Mouse (Mus musculus) E14TG2a.4 (cell line): ENCODE measurements at regions not wholly inside any gene's neighbourhood (a gene's known extent, or its start where the extent isn't known, plus 50 kb on each side); places are given as distances from the start of the nearest gene placed in this dataset.

Experiments used
- H3K27me3 ChIP-seq: 2 replicates; pipeline ENCODE4 v1.6.1; 2014; ENCODE audit warnings: low read length, control low read depth; ENCODE audit not compliant: insufficient read depth
- H3K36me3 ChIP-seq: 2 replicates; pipeline ENCODE4 v1.6.1; 2014; ENCODE audit warnings: low read length, control low read depth; ENCODE audit not compliant: insufficient read depth
- H3K4me1 ChIP-seq: replicated peaks from 2 replicates; pipeline ENCODE4 v1.6.1; 2014; ENCODE audit warnings: low read depth, low read length, control low read depth
- H3K4me3 ChIP-seq: replicated peaks from 2 replicates; pipeline ENCODE4 v1.5.1; 2014; ENCODE audit warnings: mild to moderate bottlenecking, low read length
- H3K9me3 ChIP-seq: 2 replicates; pipeline ENCODE4 v1.6.1; 2014; ENCODE audit warnings: low read length, control low read depth
- CTCF ChIP-seq: conservative IDR thresholded peaks from 2 replicates; pipeline ENCODE4 v1.5.1; 2014; ENCODE audit warnings: low read length
- NANOG ChIP-seq: IDR thresholded peaks from 2 replicates; pipeline ENCODE4 v1.6.1; 2014; ENCODE audit warnings: borderline replicate concordance, low read length, mixed read lengths
- POU5F1 ChIP-seq: IDR thresholded peaks from 2 replicates; pipeline ENCODE4 v1.6.1; 2014; ENCODE audit warnings: low read length, borderline replicate concordance

- TF ChIP-seq CTCF, result no peak
- TF ChIP-seq POU5F1, result no peak
- no peak for TF ChIP-seq NANOG
- H3K36me3 ChIP-seq, result no peaks in the 10 kb centered on the region
- H3K27me3 ChIP-seq, result no peaks in the 10 kb centered on the region
- H3K4me3 ChIP-seq, result no peak overlapping the region
- no peaks in the 10 kb centered on the region for H3K9me3 ChIP-seq
- H3K4me1 ChIP-seq, result no peaks in the 10 kb centered on the region
Observed at GRCm38 (mm10) chr17:51362801-51363200, 183.6 kb upstream of the Tbc1d5 start.

GRCm38 (mm10) chr17:51362271-51362670, 183.1 kb upstream of the Tbc1d5 start:
- Histone ChIP-seq H3K27me3 (no peaks in the 10 kb centered on the region), H3K4me1 (no peaks in the 10 kb centered on the region), H3K36me3 (no peaks in the 10 kb centered on the region), H3K4me3 (no peak overlapping the region), H3K9me3 (no peaks in the 10 kb centered on the region)
- TF ChIP-seq NANOG (no peak), POU5F1 (no peak), CTCF (no peak)

- H3K36me3 ChIP-seq, result no peaks in the 10 kb centered on the region
- no peak overlapping the region for H3K4me3 ChIP-seq
- TF ChIP-seq POU5F1, result no peak
- no peak for TF ChIP-seq CTCF
- no peaks in the 10 kb centered on the region for H3K4me1 ChIP-seq
- no peaks in the 10 kb centered on the region for H3K9me3 ChIP-seq
- no peaks in the 10 kb centered on the region for H3K27me3 ChIP-seq
Observed at GRCm38 (mm10) chr17:51358362-51358739, 179.2 kb upstream of the Tbc1d5 start.

- TF ChIP-seq NANOG, result no peak
- no peak for TF ChIP-seq POU5F1
- no peak for TF ChIP-seq CTCF
- Histone ChIP-seq H3K9me3 (no peaks in the 10 kb centered on the region), H3K4me1 (no peaks in the 10 kb centered on the region), H3K36me3 (no peaks in the 10 kb centered on the region), H3K4me3 (no peak overlapping the region), H3K27me3 (no peaks in the 10 kb centered on the region)
Observed at GRCm38 (mm10) chr17:51357690-51358361, 178.7 kb upstream of the Tbc1d5 start.

DNA sequence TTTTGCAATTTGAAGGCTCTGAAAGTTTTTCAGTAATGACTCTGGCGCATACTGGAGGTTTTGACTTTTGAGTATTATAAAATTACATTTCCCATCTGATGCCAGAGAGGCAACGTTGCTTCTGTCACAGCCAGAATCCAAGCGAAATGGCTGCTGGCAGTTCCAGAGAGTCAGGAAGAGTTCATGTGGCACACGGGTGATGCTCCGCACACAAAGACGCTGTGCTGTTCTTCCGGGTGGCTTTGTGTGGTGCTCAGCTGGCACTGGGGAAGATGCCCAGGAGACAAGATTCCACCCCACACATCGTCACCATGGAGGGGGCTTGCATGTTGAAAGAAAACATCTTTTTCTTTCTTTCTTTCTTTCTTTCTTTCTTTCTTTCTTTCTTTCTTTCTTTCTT, 177.3 kb upstream of the Tbc1d5 start:
- no peak for TF ChIP-seq NANOG
- Histone ChIP-seq H3K4me1 (no peaks in the 10 kb centered on the region), H3K4me3 (no peak overlapping the region), H3K9me3 (no peaks in the 10 kb centered on the region), H3K27me3 (no peaks in the 10 kb centered on the region), H3K36me3 (no peaks in the 10 kb centered on the region)

- Histone ChIP-seq H3K4me3 (no peak overlapping the region), H3K27me3 (no peaks in the 10 kb centered on the region), H3K9me3 (no peaks in the 10 kb centered on the region), H3K36me3 (no peaks in the 10 kb centered on the region), H3K4me1 (no peaks in the 10 kb centered on the region)
- no peak for TF ChIP-seq POU5F1
- no peak for TF ChIP-seq CTCF
- TF ChIP-seq NANOG, result no peak
Observed at GRCm38 (mm10) chr17:51321868-51322267, 142.7 kb upstream of the Tbc1d5 start.

- H3K4me3 ChIP-seq, result no peak overlapping the region
- H3K36me3 ChIP-seq, result no peaks in the 10 kb centered on the region
- H3K9me3 ChIP-seq, result no peaks in the 10 kb centered on the region
- TF ChIP-seq POU5F1, result no peak
- H3K4me1 ChIP-seq, result no peaks in the 10 kb centered on the region
- H3K27me3 ChIP-seq, result no peaks in the 10 kb centered on the region
Observed at GRCm38 (mm10) chr17:51321025-51321424, 141.9 kb upstream of the Tbc1d5 start.

GRCm38 (mm10) chr17:51304964-51305363, 125.8 kb upstream of the Tbc1d5 start:
- Histone ChIP-seq H3K9me3 (no peaks in the 10 kb centered on the region), H3K27me3 (no peaks in the 10 kb centered on the region), H3K36me3 (no peaks in the 10 kb centered on the region), H3K4me1 (no peaks in the 10 kb centered on the region), H3K4me3 (no peak overlapping the region)
- TF ChIP-seq NANOG, result no peak
- no peak for TF ChIP-seq POU5F1
- TF ChIP-seq CTCF, result no peak

- Histone ChIP-seq H3K4me3 (no peak overlapping the region), H3K27me3 (no peaks in the 10 kb centered on the region), H3K9me3 (no peaks in the 10 kb centered on the region), H3K36me3 (no peaks in the 10 kb centered on the region), H3K4me1 (no peaks in the 10 kb centered on the region)
- TF ChIP-seq POU5F1 (no peak), NANOG (no peak), CTCF (no peak)
Observed at GRCm38 (mm10) chr17:51290741-51291140, 111.6 kb upstream of the Tbc1d5 start.
